Mouse (Mus musculus) MEL (cell line): ENCODE results near the gene Zfc3h1. TPM values are rescaled to one million over a fixed set of nuclear protein-coding genes. Genes with fewer than 3 reads are reported as not detected.
A peak's percentile ranks its signal among the peaks of the same experiment; 100 is the strongest.

Source experiments
- DNase-seq: peaks from one replicate; pipeline ENCODE4 v3.0.0; 2011; ENCODE audit warnings: low read depth, low spot score
- H3K27ac ChIP-seq: 2 replicates; pipeline ENCODE4 v1.5.1; 2012; ENCODE audit warnings: low read depth, mild to moderate bottlenecking, control low read depth, low read length, moderate library complexity; ENCODE audit not compliant: control insufficient read depth
- H3K27me3 ChIP-seq, 2 experiments: fragments of 150-350 bp in 1 of 2; sonication (generic) in 1 of 2; 2 replicates each; pipeline ENCODE4 v1.6.1; 2012; ENCODE audit warnings: low read length in 2 of 2, mild to moderate bottlenecking in 2 of 2, improper control_type of control experiment in 1 of 2, moderate library complexity in 1 of 2; ENCODE audit not compliant: insufficient read depth in 2 of 2, control insufficient read depth in 1 of 2
- H3K36me3 ChIP-seq, 2 experiments: 2 replicates each; pipeline ENCODE4 v1.6.1; 2012 to 2014; ENCODE audit warnings: low read length in 2 of 2, improper control_type of control experiment in 1 of 2, inconsistent platforms in 1 of 2, mild to moderate bottlenecking in 1 of 2; ENCODE audit not compliant: insufficient read depth in 2 of 2, control insufficient read depth in 1 of 2
- H3K4me1 ChIP-seq, 2 experiments: fragments of 150-350 bp in 1 of 2; sonication (generic) in 1 of 2; 2 replicates each; pipeline ENCODE4 v1.6.1; 2012; ENCODE audit warnings: low read length in 2 of 2, improper control_type of control experiment in 1 of 2, mild to moderate bottlenecking in 1 of 2; ENCODE audit not compliant: insufficient read depth in 2 of 2, control insufficient read depth in 1 of 2
- H3K4me3 ChIP-seq, 2 experiments: fragments of 150-350 bp in 1 of 2; sonication (generic) in 1 of 2; 2 replicates each; pipeline ENCODE4 v1.5.1; 2012; ENCODE audit warnings: low read depth in 2 of 2, low read length in 2 of 2, mild to moderate bottlenecking in 2 of 2, moderate library complexity in 2 of 2, control low read depth in 1 of 2, improper control_type of control experiment in 1 of 2; ENCODE audit not compliant: control insufficient read depth in 1 of 2, insufficient read depth in 1 of 2
- H3K79me2 ChIP-seq: 2 replicates; pipeline ENCODE4 v1.6.1; 2012; ENCODE audit warnings: mild to moderate bottlenecking, low read length, moderate library complexity; ENCODE audit not compliant: control insufficient read depth, poor library complexity, insufficient read depth
- H3K9ac ChIP-seq: 2 replicates; pipeline ENCODE4 v1.6.1; 2012; ENCODE audit warnings: low read depth, mild to moderate bottlenecking, control low read depth, low read length, moderate library complexity; ENCODE audit not compliant: control insufficient read depth, poor library complexity, severe bottlenecking
- H3K9me3 ChIP-seq: fragments of 150-350 bp; sonication (generic); replicated peaks from 2 replicates; pipeline ENCODE4 v1.6.1; 2012; ENCODE audit warnings: mild to moderate bottlenecking, low read length, improper control_type of control experiment, moderate library complexity; ENCODE audit not compliant: insufficient read depth
- BHLHE40 ChIP-seq: IDR thresholded peaks from 2 replicates; pipeline ENCODE4 v1.6.1; 2012; ENCODE audit warnings: low read depth, mild to moderate bottlenecking, inconsistent platforms, low read length, improper control_type of control experiment, borderline replicate concordance
- CHD1 ChIP-seq: IDR thresholded peaks from 2 replicates; pipeline ENCODE4 v1.6.1; 2012; ENCODE audit warnings: low read depth, mild to moderate bottlenecking, inconsistent platforms, low read length, improper control_type of control experiment
- CHD2 ChIP-seq: IDR thresholded peaks from 2 replicates; pipeline ENCODE4 v1.6.1; 2011; ENCODE audit warnings: low read length, improper control_type of control experiment
- EP300 ChIP-seq, 2 experiments: IDR thresholded peaks; 2 replicates each; pipeline ENCODE4 v1.6.1; 2011; ENCODE audit warnings: improper control_type of control experiment in 2 of 2, low read length in 2 of 2, low read depth in 1 of 2, mild to moderate bottlenecking in 1 of 2
- JUND ChIP-seq: IDR thresholded peaks from 2 replicates; pipeline ENCODE4 v1.6.1; 2011; ENCODE audit warnings: low read depth, mild to moderate bottlenecking, improper control_type of control experiment, low read length
- MAZ ChIP-seq: IDR thresholded peaks from 2 replicates; pipeline ENCODE4 v1.6.1; 2012; ENCODE audit warnings: low read depth, mild to moderate bottlenecking, inconsistent platforms, low read length, improper control_type of control experiment
- MXI1 ChIP-seq: IDR thresholded peaks from 2 replicates; pipeline ENCODE4 v1.6.1; 2011; ENCODE audit warnings: mild to moderate bottlenecking, low read depth, low read length, improper control_type of control experiment
- MYB ChIP-seq: IDR thresholded peaks from 2 replicates; pipeline ENCODE4 v1.6.1; 2011; ENCODE audit warnings: mild to moderate bottlenecking, low read depth, low read length, improper control_type of control experiment
- NELFE ChIP-seq: IDR thresholded peaks from 2 replicates; pipeline ENCODE4 v1.6.1; 2011; ENCODE audit warnings: low read depth, low read length, improper control_type of control experiment
- POLR2A ChIP-seq, 2 experiments: IDR thresholded peaks; 2 replicates each; pipeline ENCODE4 v1.6.1; 2011 to 2012; ENCODE audit warnings: low read length in 2 of 2, mild to moderate bottlenecking in 2 of 2, control low read depth in 1 of 2, improper control_type of control experiment in 1 of 2, low read depth in 1 of 2, moderate library complexity in 1 of 2; ENCODE audit not compliant: control insufficient read depth in 1 of 2, insufficient read depth in 1 of 2, poor library complexity in 1 of 2
- POLR2AphosphoS5 ChIP-seq: IDR thresholded peaks from 2 replicates; pipeline ENCODE4 v1.6.1; 2012; ENCODE audit warnings: low read depth, borderline replicate concordance, mild to moderate bottlenecking, inconsistent platforms, low read length, moderate library complexity, mixed read lengths
- RCOR1 ChIP-seq: IDR thresholded peaks from 2 replicates; pipeline ENCODE4 v1.6.1; 2012; ENCODE audit warnings: low read depth, mild to moderate bottlenecking, inconsistent platforms, low read length, improper control_type of control experiment
- SIN3A ChIP-seq: IDR thresholded peaks from 2 replicates; pipeline ENCODE4 v1.6.1; 2012; ENCODE audit warnings: low read length, improper control_type of control experiment, inconsistent platforms
- SMC3 ChIP-seq: IDR thresholded peaks from 2 replicates; pipeline ENCODE4 v1.6.1; 2011; ENCODE audit warnings: low read depth, low read length, improper control_type of control experiment
- TAL1 ChIP-seq: IDR thresholded peaks from 2 replicates; pipeline ENCODE4 v1.6.1; 2012; ENCODE audit warnings: mild to moderate bottlenecking, inconsistent platforms, low read length, moderate library complexity, mixed read lengths
- TBP ChIP-seq: IDR thresholded peaks from 2 replicates; pipeline ENCODE4 v1.8.0; 2011; ENCODE audit warnings: low read depth, low read length, improper control_type of control experiment
- TCF12 ChIP-seq: IDR thresholded peaks from 2 replicates; pipeline ENCODE4 v1.6.1; 2014; ENCODE audit warnings: low read depth, mild to moderate bottlenecking, inconsistent platforms, low read length, improper control_type of control experiment, moderate library complexity
- UBTF ChIP-seq: IDR thresholded peaks from 2 replicates; pipeline ENCODE4 v1.6.1; 2012; ENCODE audit warnings: low read depth, mild to moderate bottlenecking, inconsistent platforms, low read length, improper control_type of control experiment, moderate library complexity, borderline replicate concordance; ENCODE audit not compliant: insufficient read depth
- USF1 ChIP-seq: IDR thresholded peaks from 2 replicates; pipeline ENCODE4 v1.6.1; 2014; ENCODE audit warnings: low read depth, mild to moderate bottlenecking, inconsistent platforms, low read length, improper control_type of control experiment, moderate library complexity
- USF2 ChIP-seq, 2 experiments: IDR thresholded peaks; 2 replicates each; pipeline ENCODE4 v1.6.1; 2011 to 2012; ENCODE audit warnings: improper control_type of control experiment in 2 of 2, low read length in 2 of 2, borderline replicate concordance in 1 of 2, inconsistent platforms in 1 of 2, low read depth in 1 of 2, mild to moderate bottlenecking in 1 of 2; ENCODE audit not compliant: insufficient read depth in 1 of 2
- ZKSCAN1 ChIP-seq: IDR thresholded peaks from 2 replicates; pipeline ENCODE4 v1.6.1; 2012; ENCODE audit warnings: low read depth, mild to moderate bottlenecking, inconsistent platforms, low read length, improper control_type of control experiment, moderate library complexity
- ZMIZ1 ChIP-seq: IDR thresholded peaks from 2 replicates; pipeline ENCODE4 v1.6.1; 2012; ENCODE audit warnings: low read depth, mild to moderate bottlenecking, inconsistent platforms, low read length, improper control_type of control experiment, moderate library complexity
- polyA plus RNA-seq, 2 experiments: library from polyadenylated mRNA; stranded (reverse) in 1 of 2; unstranded in 1 of 2; fragments of >175 nt in 1 of 2; fragments of >200 nt in 1 of 2; gene quantifications; 2 replicates each; pipeline versions ENCODE4 v1.2.1 to v1.2.4; 2012; ENCODE audit warnings: low replicate concordance in 2 of 2, low read depth in 1 of 2; ENCODE audit not compliant: insufficient read length in 2 of 2, insufficient read depth in 1 of 2, missing spikeins in 1 of 2
- total RNA-seq: library from RNA; depleted of rRNA; stranded (reverse); fragments of 300-350 nt; gene quantifications from 2 replicates; pipeline ENCODE4 v1.2.3, GENCODE M21; 2012

Gene Zfc3h1
- total and polyA plus RNA-seq, 3 experiments, result 14.4 to 28.7 TPM; not detected in 1

- peak; percentile 37 for DNase-seq
- Histone ChIP-seq H3K4me3 (no peak overlapping the region), H3K9ac (no peak overlapping the region), H3K36me3 (peaks cover 0 to 7% of the 10 kb centered on the region in 2 experiments; a peak in 2 of 4 replicates), H3K9me3 (no peaks in the 10 kb centered on the region)
- no peak for TF ChIP-seq MAZ
- no peak for TF ChIP-seq UBTF
- no peak for TF ChIP-seq EP300 (IDR thresholded peaks at IDR 0.05; ENCODE audit: low read depth in 1 of 2, low read length in 2 of 2)
- no peak for TF ChIP-seq TAL1
- no peak for TF ChIP-seq ZMIZ1
- no peak for TF ChIP-seq POLR2AphosphoS5
- no peak for TF ChIP-seq ZKSCAN1
- TF ChIP-seq, all 39 proteins: peak for 0
- H3K79me2 ChIP-seq, result no peaks in the 10 kb centered on the region
- peaks cover 0 to 3% of the 10 kb centered on the region in 2 experiments; a peak in 1 of 4 replicates for H3K4me1 ChIP-seq
- H3K27ac ChIP-seq, result no peak overlapping the region
- no peaks in the 10 kb centered on the region for H3K27me3 ChIP-seq
Measured at GRCm38 (mm10) chr10:115342771-115343425, 41.9 kb upstream of the Zfc3h1 start.

GRCm38 (mm10) chr10:115346444-115346843, 38.3 kb upstream of the Zfc3h1 start:
- DNase-seq, result no peak

GRCm38 (mm10) chr10:115348131-115348530, 36.6 kb upstream of the Zfc3h1 start:
- no peak overlapping the region for H3K9ac ChIP-seq
- no peaks in the 10 kb centered on the region for H3K79me2 ChIP-seq
- H3K4me1 ChIP-seq, result peaks cover 7 to 11% of the 10 kb centered on the region in 2 experiments
- no peaks in the 10 kb centered on the region for H3K9me3 ChIP-seq
- no peaks in the 10 kb centered on the region for H3K27me3 ChIP-seq
- no peak for DNase-seq
- no peak overlapping the region for H3K27ac ChIP-seq
- TF ChIP-seq TCF12 (no peak), SIN3A (no peak), CHD1 (no peak), UBTF (no peak), MAZ (no peak), MYB (no peak), JUND (no peak), USF1 (no peak), BHLHE40 (no peak), POLR2A (IDR thresholded peaks at IDR 0.05; ENCODE audit: control insufficient read depth in 1 of 2, insufficient read depth in 1 of 2, low read depth in 1 of 2, low read length in 2 of 2, poor library complexity in 1 of 2) (no peak), RCOR1 (no peak), SMC3 (no peak), USF2 (IDR thresholded peaks at IDR 0.05; ENCODE audit: borderline replicate concordance in 1 of 2, insufficient read depth in 1 of 2, low read depth in 1 of 2, low read length in 2 of 2) (no peak), NELFE (no peak), POLR2AphosphoS5 (no peak)
- TF ChIP-seq, all 39 proteins: peak for 0
- Histone ChIP-seq H3K36me3 (peaks cover 0 to 11% of the 10 kb centered on the region in 2 experiments; a peak in 2 of 4 replicates), H3K4me3 (no peak overlapping the region)

More at GRCm38 (mm10) chr10:115346444-115346843, 38.3 kb upstream of the Zfc3h1 start:
- H3K27me3 ChIP-seq, result no peaks in the 10 kb centered on the region
- no peak overlapping the region for H3K9ac ChIP-seq
- H3K4me1 ChIP-seq, result peaks cover 5 to 7% of the 10 kb centered on the region in 2 experiments; a peak in 3 of 4 replicates
- H3K4me3 ChIP-seq, result no peak overlapping the region
- no peaks in the 10 kb centered on the region for H3K9me3 ChIP-seq
- no peak overlapping the region for H3K27ac ChIP-seq
- H3K36me3 ChIP-seq, result peaks cover 0 to 5% of the 10 kb centered on the region in 2 experiments; a peak in 2 of 4 replicates
- no peaks in the 10 kb centered on the region for H3K79me2 ChIP-seq
- no peak for TF ChIP-seq CHD2
- no peak for TF ChIP-seq MXI1
- TF ChIP-seq TBP, result no peak
- no peak for TF ChIP-seq USF1
- no peak for TF ChIP-seq EP300 (IDR thresholded peaks at IDR 0.05; ENCODE audit: low read depth in 1 of 2, low read length in 2 of 2)
- TF ChIP-seq BHLHE40, result no peak
- TF ChIP-seq TAL1, result no peak
- no peak for TF ChIP-seq SMC3
- no peak for TF ChIP-seq POLR2A (IDR thresholded peaks at IDR 0.05; ENCODE audit: control insufficient read depth in 1 of 2, insufficient read depth in 1 of 2, low read depth in 1 of 2, low read length in 2 of 2, poor library complexity in 1 of 2)
